Mouse (Mus musculus) heart, postnatal 25 days (tissue): ENCODE measurements at regions not wholly inside any gene's neighbourhood (a gene's known extent, or its start where the extent isn't known, plus 50 kb on each side); places are given as distances from the start of the nearest gene placed in this dataset.
"Not testable (repeated sequence)": the region's sequence is repeated elsewhere in the genome, so short reads cannot be mapped to it uniquely, and the experiment has no call there.

Source experiments
- DNase-seq: peaks from one replicate; pipeline ENCODE4 v3.0.0; 2022; ENCODE audit warnings: low spot score
- intact Hi-C: fragments of 180-260 bp; cut with DNase I; formaldehyde crosslinking; loops from one replicate; pipeline ENCODE4 v1.15.1; 2025

DNA sequence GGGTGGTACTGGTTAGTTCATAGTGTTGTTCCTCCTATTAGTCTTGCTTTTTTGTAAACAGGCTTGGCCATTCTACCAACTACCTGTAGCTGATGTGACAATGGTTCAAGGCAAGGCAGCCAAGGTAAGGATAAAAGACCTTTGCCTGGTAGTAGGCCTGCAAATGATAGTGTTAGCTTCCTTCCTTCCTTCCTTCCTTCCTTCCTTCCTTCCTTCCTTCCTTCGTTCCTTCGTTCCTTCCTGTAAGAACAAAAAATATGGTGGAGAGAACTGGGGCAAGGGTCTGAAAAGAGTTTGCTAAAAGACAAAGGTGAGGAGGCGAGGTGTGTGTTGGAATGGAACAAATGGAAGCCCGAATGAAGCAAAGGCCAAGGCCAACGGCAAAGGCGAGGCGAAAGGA, 84.8 kb upstream of the Ezh2 start:
- DNase-seq, intact Hi-C loops: not testable (repeated sequence)

DNA sequence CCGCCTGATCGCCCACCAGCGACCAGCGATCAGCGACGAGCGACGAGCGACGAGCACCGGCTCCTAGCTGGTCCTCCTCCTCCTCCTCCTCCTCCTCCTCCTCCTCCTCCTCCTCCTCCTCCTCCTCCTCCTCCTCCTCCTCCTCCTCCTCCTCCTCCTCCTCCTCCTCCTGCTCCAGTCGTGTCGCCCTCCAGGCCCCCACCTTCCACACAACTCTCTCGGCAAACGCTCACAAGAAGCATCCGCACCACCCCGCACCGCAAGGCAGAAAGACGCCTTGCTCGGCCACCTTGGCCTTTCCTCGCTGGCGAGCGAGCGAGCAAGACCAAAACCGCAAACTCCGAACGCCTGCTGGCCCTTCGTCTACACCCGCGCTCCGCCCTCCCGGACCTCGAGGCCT, 77.6 kb upstream of the Ezh2 start:
- peak; percentile 33 for DNase-seq
- intact Hi-C loops = not testable (repeated sequence)

DNA sequence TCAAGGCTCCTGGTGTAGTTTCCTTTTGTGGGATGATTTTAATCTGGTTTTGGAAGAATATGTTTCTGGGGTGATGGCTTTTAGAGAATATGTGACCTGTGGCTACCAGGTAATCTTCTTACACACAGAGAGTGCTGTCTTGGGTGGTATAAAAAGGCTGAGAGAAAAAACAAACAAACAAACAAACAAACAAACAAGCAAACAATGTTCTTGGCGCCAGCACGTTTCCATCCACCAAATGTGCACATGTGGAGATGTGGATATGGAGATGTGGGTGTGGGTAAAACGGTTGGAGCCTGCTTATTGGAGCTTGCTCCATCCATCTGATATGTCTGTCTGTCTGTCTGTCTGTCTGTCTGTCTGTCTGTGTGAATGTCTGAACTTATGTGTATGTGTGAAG, 57.7 kb upstream of the Ezh2 start:
- intact Hi-C loops = not testable (repeated sequence)
- DNase-seq = peak; percentile 39

DNA sequence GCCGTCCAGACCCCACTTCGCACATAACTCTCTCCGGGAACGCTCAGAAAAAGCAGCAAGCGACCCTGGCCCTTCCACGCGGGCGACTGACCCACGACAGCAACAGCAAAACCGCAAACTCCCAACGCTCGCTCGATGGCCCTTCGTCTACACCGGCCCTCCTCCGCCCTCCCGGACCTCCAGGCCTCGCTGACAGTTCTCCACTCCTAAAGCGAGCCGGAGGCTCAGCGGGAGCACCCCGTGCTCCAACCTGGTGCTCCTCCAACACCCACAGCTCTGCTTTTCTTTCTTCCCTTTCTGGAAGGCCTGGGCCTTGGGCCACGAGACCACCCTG, 56.2 kb upstream of the Ezh2 start:
- intact Hi-C loops, DNase-seq: not testable (repeated sequence)

DNA sequence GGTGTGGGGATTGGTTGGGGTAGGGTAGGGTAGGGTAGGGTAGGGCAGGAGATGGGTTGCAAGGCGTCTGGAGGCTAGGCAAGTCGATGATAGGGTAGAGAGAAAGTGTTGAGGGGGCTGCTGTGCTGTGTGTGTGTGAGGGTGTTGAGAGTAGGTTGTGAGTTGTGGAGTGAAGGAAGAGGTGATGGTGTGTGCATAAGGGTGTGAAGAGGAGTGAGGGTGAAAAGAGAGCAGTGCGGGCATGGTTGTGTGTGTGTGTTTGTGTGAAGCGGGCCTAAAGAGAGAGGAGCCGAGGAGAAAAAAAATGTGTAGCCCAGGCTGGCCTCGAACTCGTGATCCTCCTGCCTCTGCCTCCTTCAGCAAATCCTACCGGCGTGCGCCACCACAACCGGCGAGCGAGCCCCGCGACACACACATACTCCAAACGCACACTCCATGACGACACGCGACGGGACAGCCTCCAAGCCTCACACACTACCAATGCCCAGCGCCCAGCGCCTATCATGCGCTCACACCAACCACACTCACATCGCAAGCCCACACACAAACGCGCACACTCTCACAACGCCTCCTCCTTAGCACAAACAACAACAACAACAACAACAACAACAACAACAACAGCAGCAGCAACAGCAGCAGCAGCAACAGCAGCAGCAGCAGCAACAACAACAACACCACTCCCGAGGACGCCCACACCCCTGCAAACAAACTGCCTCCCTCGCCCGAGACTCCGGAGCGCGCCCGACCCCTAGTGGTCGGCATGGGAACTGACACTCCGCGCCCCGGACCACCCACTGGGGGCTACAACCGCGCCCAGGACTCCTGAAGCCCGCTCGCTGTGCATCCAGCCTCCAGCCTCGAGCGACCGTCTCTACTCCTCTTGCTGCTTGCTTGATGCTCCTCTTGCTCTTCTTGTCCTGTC, 55.6 kb upstream of the Ezh2 start:
- intact Hi-C loops = no loop called here
- peak; percentile 84 for DNase-seq

DNA sequence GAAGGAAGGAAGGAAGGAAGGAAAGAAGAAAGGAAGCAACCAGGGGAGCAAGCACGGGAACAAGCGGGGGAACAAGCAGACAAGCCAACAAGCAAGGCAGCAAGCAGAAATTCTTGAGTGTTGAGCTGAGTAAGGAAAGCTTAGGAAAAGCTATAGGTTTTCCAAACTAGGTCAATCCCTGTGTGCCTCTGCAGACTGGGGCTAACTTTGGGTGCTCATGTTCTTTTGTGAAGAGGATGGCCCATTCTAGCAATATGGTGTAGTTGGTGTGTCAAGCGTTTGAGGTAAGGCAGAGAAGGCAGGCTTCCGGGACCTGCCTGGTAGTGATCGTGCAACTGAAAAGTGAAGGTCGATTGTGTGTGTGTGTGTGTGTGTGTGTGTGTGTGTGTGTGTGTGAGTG, 54.8 kb upstream of the Ezh2 start:
- DNase-seq = no peak
- intact Hi-C loops = no loop called here

DNA sequence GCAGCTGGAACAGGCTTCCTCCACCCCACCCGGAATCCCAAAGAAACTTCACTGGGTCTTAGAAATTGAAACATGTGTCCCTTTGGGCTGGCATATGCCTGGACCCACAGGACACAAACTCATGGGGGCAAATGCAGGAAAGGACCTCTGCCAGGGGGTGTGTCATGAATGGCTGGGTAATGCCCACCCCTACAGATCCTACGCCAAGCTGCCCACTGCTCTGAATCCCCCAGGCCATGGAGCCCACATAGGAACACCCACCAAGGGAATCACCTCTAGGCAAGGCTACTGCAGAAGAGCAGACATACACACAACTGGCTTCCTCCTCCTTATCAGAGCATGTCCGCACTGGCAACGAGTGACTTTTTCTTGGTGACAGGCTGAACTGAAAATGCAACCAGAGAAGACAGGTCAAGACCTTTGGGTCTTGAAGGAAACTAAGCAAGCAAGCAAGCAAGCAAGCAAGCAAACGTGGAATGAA, 54.4 kb upstream of the Ezh2 start:
- intact Hi-C loops = no loop called here
- DNase-seq = peak; percentile 6

DNA sequence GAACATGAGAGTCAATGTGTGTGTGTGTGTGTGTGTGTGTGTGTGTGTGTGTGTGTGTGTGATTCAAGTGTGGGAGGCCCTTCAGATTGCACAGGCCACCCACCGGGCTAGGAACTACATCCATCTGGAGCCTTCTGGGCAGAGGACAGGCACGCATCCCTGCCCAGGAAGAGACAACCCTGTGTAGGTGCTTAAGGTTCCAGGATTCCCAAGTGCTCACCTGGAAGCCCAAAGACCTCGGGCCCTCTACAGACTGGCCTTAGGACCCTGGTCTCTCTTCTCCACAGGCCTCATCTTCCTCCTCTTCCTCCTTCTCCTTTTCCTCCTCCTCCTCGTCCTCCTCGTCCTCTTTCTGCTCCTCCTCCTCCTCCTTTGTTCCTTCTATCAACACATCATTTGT, 53.8 kb upstream of the Ezh2 start:
- no peak for DNase-seq
- intact Hi-C loops = no loop called here

DNA sequence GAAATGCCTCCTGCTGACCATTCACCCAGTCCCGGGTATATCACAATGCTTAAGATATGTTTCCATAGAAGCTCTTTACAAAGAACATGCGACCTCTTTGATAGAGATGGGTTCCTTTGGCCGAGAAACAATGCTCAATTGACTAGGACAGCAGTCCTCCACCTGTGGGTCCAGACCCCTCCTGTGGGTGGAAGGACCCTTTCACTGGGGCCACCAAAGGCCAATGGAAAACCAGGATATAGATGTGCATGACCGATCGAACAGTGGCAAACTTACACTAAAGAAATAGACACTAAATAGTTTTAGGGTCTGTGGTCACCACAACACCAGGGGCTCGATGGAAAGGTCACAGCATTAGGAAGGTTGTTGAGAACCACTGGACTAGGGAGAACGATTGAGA, 53.2 kb upstream of the Ezh2 start:
- DNase-seq = no peak
- intact Hi-C loops = no loop called here

DNA sequence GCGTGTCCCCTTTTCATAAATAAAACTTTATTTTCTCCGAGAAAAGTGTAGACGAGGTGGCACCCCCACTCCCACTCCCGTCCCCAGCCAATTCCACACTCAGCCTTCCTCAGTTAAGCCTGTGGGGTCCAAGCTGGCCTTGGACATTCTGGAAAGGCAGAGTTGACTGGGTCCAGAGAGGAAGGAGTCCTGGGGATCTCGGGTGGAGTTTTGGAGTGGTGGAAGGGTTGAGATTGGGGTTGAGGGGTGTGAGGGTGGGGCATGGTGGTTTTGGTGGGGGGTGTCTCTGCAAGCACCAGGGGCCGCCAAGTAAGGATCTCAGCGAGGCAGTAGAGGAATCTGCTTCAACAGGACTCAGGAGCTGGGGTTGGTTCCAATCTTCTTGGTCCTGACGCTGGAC, 52.7 kb upstream of the Ezh2 start:
- intact Hi-C loops = no loop called here
- DNase-seq = no peak

DNA sequence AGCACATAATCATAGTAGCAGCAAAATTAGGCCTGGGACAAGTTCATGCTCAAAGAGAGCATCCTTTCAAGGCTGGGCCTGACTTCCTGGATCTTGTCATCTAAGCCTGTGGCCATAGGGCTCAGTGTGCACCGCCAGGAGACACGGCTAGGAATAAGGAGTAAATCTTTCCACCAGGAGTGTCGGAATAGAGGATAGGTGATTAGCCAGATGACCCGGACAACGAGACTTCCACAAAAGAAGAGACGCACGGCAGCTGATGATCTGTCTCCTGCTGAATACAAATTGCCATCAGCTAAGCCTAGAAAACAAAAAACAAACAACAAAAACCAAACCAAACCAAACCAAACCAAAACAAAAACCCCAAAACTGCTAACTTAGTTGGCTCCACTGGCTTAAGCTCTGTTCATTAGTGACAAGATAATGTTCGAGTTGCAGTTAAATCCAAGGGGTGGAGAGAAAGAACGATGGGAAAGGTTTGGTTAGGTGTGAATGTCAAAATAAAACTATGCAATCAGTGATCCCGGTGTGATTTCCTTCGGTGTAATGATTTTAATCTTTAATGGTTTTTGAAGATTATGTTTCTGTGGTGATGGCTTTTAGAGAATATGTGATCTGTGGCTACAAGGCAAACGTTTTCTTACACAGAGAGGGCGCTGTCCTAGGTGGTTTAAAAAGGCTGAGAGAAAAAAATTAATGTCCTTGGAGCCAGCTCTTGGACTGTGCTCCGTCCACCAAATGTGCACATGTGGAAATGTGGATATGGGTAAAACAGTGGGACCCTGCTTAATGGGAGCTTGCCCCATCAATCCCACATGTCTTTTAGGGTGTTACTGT, 51.8 kb upstream of the Ezh2 start:
- intact Hi-C loops = no loop called here
- no peak for DNase-seq

DNA sequence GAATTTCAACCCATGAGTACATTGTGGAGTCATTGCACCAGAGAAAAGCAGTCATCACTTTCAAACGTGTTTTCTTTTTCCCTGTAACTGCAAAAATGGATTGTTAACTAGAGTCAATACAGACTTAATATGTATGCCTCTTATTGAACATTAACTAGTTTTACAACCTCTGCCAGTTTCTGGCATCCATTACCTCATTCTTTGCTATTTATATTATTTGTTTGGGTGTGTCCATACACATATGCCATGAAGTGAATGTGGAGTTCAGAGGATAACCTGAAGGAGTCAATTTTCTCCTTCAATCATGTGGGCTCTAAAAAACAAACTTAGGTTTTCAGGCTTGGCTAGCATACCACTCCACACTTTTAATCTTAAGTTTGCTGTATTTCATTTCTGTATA, 50.9 kb upstream of the Ezh2 start:
- intact Hi-C loops = no loop called here
- DNase-seq = no peak
